Mouse (Mus musculus) frontal cortex, postnatal 14 days (tissue): Measurements from ENCODE around the gene Arhgef15.
"Not testable (repeated sequence)": the region's sequence is repeated elsewhere in the genome, so short reads cannot be mapped to it uniquely, and the experiment has no call there.

ENCODE experiments used
- DNase-seq, 2 experiments: peaks; one replicate each; pipeline ENCODE4 v3.0.0; 2022; ENCODE audit warnings: low spot score in 2 of 2

Gene Arhgef15

DNA sequence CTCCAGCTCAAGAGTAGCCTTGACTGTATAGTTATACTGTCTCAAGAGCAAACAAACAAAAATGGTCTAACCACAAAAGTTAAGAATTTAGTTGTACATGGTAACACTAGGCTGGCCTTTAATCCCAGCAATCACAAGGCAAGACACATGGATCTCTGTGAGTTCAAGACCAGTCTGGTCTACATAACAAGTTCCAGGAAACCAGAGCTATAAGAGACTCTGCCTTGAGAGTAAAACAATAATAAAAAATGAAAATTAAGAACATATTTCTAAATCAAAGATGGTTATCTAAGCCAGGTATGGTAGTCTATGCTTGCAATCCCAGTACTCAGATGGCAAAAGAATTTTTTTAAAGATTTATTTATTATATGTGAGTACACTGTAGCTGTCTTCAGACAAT lies 7.8 kb upstream of the Arhgef15 start:
- DNase-seq: no peak

GRCm38 (mm10) chr11:68963405-68963804 lies 6.1 kb upstream of the Arhgef15 start:
- DNase-seq: no peak

- not testable (repeated sequence) for DNase-seq
Observed at GRCm38 (mm10) chr11:68962159-68962558, 4.9 kb upstream of the Arhgef15 start.

DNA sequence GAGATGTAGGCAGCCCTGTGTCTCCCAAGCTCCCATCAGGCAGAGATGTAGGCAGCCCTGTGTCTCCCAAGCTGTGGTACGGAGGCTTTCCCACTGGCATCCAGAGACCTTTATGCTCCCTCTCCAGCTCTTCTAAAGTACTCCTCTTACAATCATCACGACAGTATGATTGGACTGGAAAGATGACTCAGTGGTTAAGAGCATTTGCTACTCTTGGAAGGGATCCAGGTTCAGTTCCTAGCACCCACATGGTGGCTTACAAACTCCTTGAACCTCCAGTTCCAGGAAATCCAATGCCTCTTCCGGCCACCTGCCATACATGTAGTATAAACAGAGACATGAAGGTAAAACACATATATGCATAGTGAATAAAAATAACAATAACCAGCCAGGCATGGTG lies 4.3 kb upstream of the Arhgef15 start:
- DNase-seq: no peak

GRCm38 (mm10) chr11:68957971-68958370 lies 691 bp upstream of the Arhgef15 start:
- no peak for DNase-seq

GRCm38 (mm10) chr11:68956697-68957096 lies 583 bp downstream of the Arhgef15 start:
- DNase-seq: no peak

DNA sequence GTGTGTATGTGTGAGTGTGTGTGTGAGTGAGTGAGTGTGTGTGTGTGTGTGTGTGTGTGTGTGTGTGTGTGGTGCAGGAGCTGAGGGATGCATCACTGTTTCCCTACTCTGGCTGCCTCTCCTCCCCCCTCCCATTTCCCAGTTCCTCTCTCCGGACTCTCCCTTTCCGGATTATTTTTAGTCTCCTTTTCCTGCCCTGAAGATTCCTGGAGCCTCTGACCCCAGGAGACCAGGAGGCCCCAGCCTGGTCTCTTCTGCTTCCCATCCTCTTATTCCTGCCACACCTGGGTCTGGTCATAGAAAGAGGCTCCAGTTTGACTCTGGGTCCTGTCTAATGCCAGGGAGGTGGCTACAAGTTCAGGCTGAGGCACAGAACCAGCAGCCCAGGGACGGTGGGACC lies 1.2 kb downstream of the Arhgef15 start:
- no peak for DNase-seq

DNA sequence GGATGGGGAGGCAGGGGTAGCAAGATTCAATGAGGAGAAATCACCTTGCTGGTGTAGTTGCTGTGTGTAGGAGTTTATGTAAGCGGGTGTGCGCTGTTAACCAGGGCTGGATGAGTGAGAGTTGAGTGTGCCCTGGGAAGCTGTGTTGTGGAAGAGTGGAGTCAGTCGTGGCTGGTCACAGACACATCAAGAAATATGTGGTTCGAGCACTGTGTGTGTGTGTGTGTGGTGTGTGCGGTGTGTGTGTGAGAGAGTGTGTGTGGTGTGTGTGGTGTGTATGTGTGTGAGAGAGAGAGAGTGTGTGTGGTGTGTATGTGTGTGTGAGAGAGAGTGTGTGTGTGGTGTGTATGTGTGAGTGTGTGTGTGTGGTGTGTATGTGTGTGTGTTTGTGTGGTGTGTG lies 1.8 kb downstream of the Arhgef15 start:
- DNase-seq: no peak

GRCm38 (mm10) chr11:68954408-68954807 lies 2.9 kb downstream of the Arhgef15 start:
- DNase-seq: no peak

DNA sequence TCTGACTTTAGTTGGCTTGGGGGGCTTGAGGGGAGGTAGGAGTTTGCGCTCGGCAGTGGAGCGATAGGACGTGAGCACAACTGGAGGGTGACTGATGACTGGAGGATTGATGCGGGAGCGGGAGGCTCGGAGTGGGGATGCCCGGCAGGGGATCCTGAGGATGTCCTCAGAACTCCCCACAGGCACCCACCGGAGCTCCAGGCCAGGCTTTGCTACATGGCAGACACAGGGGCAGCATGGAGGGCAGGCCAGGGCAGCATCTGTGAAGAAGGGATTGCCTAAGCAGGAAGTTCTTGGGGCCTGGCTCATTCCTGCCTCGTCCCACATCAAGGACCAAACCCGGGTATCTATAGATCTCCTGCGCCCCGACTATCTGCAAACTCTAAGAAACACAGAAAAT lies 3.4 kb downstream of the Arhgef15 start:
- DNase-seq: no peak

- DNase-seq: peak; percentile 26 to 42
Observed at GRCm38 (mm10) chr11:68947542-68947993, 9.7 kb downstream of the Arhgef15 start.

DNA sequence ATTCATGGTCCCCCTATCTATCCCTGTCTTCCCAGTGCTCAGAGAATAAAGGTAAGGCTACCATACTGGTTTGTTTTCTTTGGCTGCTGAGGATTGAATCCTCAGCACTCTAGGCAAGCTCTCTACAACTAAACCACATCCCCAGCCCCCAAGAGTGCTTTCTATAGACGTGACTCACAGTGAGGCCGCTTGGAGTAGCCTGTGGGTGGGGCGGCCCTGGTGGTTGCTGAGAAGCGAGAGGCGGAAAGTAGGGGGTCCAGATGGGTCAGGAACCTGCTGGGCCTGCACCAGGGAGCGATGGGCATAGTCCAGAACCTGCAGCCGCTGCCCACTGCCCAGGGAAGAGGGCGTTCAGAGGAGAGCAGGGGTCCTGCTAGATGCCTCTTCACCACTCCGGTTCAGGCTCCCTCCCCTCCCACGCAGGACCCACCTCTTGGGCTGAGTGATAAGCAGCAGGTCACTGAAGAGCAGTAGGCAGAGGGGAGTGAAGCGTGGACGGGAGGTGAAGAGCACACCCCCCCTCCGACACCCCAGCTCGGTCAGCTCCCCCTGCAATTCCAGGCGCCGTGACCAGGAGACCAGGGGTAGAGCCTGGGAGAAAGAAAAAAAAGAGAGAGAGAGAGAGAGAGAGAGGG lies 10.4 kb downstream of the Arhgef15 start:
- DNase-seq: peak; percentile 20 to 40

DNA sequence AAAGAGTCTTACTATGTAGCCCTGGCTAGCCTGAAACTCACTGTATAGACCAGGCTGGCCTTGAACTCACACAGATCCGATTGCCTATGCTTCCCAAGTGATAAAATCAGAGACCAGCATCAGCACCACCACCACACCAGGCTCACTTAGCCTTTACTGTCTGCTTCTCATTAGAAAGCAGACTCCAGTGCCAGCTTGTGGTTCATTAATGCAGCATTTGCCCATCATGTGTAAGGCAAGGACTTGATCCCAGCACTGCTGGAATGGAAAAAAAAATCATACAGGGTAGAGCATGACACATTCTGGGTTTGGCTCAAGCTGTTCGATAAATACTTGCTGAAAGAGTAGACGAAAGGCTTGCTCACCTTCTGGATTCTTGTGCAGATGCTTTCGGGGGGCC lies 11.3 kb downstream of the Arhgef15 start:
- DNase-seq: no peak

- no peak for DNase-seq
Observed at GRCm38 (mm10) chr11:68945245-68945644, 12.0 kb downstream of the Arhgef15 start.

GRCm38 (mm10) chr11:68942731-68943130 lies 14.5 kb downstream of the Arhgef15 start:
- DNase-seq: no peak

DNA sequence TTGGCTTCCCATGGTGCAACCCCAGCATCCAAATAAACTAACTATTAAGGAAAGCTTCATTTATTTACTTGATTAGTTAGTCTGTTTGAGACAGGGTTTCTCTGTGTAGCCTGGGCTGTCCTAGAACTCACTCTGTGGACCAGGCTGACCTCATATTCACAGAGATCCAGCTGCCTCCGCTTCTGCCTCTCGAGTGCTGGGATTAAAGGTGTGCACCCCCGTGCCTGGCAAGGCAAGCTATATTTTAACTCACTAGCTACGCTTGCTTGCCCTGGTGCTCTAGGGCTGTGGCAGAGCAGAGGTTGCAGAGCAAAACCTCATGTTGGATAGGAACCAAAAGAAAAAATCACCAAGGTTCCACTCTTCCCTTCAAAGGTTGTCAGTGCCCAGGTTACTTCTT lies 16.8 kb downstream of the Arhgef15 start:
- no peak for DNase-seq

- peak; percentile 79 to 87 for DNase-seq
Observed at GRCm38 (mm10) chr11:68939451-68940304, 17.6 kb downstream of the Arhgef15 start.

GRCm38 (mm10) chr11:68936951-68937350 lies 20.3 kb downstream of the Arhgef15 start:
- not testable (repeated sequence) for DNase-seq

- no peak for DNase-seq
Observed at GRCm38 (mm10) chr11:68933885-68934507, 23.3 kb downstream of the Arhgef15 start.

GRCm38 (mm10) chr11:68929947-68930346 lies 27.3 kb downstream of the Arhgef15 start:
- no peak for DNase-seq

GRCm38 (mm10) chr11:68926981-68927380 lies 30.3 kb downstream of the Arhgef15 start, which contains the start of gene Odf4:
Gene Odf4, minus strand, starts transcription at chr11:68927081.
- no peak for DNase-seq

DNA sequence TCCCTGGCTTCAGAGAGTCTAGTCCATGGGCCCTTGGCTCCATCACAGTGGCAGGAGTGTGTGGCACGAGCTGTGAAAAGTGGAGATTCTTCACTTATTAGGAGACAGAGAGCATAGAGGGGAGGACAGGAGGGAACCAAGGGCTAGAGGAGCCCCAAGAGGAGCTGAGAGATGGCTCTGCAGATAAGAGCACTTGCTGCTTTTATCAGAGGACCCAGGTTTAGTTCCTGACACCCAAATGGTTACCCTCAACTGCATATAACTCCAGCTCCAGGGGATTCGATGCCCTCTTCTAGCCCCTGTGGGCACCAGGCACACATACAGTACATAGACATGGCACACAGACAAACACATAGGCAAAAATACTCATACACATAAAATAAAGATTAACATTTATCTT lies 32.5 kb downstream of the Arhgef15 start:
- no peak for DNase-seq

DNA sequence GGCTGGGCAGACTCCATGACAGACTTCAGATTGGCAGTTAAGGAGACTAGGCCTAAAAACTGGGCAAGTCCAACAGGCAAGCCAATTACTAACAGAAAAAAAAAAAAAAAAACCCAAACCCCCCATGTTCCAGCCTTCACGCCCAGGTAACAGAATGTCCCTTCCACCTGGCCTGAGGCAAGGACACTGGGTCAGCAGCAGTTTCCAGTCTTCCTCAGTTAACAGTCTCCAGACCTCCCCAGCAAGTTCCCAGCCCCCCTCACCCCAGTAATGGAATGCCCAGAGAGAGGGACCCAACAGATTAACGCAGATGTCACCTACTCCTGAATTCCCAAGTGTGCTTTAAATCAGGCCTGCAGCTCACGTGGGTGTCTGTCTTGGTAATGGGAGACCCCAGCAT lies 34.1 kb downstream of the Arhgef15 start:
- DNase-seq: no peak
